Mouse (Mus musculus): ENCODE results near the gene Gtf2ird1. TPM values are rescaled to one million over a fixed set of nuclear protein-coding genes. Genes with fewer than 3 reads are reported as not detected.
A peak's percentile ranks its signal among the peaks of the same experiment; 100 is the strongest.
"Not testable (repeated sequence)": the region's sequence is repeated elsewhere in the genome, so short reads cannot be mapped to it uniquely, and the experiment has no call there.

Gtf2ird1 gene
- polyA plus RNA-seq, 1 experiment from 2014 or later = 141 TPM

DNA sequence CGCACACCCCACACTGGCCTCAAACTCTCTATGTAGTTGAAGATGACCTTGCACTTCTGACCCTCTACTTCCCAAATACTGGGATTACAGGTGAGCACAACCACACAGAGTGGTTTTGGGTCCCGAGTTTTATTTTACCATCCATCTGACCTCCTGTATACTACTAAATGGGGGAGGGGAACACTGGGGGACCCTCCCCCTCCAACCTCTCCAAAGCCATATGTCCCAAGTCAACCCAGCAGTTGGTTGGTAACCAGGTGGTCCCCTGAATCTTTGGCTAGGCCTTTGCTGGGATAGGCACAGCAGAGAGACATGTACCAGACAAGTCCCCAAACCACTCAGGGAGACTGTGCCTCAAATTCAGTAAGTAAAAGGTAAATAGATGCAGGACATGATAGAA lies 855 bp upstream of the Gtf2ird1 start:
- no peak overlapping the region for H3K4me2 ChIP-seq (replicated peaks)
- no peak overlapping the region for H3K9ac ChIP-seq
- no peaks in the 10 kb centered on the region for H3K27me3 ChIP-seq
- peaks cover 11% of the 10 kb centered on the region for H3K36me3 ChIP-seq
- H3K27ac ChIP-seq = no peak overlapping the region
- H3K9me3 ChIP-seq = peaks cover under 1% of the 10 kb centered on the region; the same call in 1 of the 2 replicates
- 89% methylated on average over 2 of the region's 2 CpGs for WGBS
- H3K4me1 ChIP-seq = peaks cover 23% of the 10 kb centered on the region
- no peak for ATAC-seq (ENCODE audit: low FRiP score, low read depth)
- peak overlapping the region; percentile 79; the same call in 1 of the 2 replicates for H3K4me3 ChIP-seq

DNA sequence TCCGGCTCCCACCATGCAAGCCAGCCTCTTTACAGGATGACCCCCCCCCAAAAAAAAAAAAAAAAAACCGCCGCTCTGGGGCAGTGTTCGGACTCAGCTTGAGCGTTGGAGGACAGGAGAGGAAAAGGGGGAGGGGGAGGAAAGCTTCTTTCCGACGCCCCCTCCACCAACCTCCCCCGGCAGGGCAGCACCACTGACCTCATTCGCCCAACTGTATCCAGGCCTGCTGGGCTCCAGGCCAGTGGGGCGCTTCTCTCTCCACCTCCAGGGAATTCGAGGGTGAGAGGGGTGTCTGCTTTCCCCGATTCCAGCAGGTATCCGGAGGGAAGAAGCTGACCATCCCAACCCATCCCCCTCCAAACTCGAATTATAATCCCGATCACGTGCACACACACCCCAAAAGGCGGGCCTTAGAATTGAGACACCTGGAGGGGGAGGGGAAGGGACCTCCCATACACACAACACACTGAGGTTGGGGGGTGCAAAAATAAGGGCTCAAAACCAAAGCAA lies 547 bp downstream of the Gtf2ird1 start:
- peaks cover 22% of the 10 kb centered on the region for H3K36me3 ChIP-seq
- peaks cover 23% of the 10 kb centered on the region for H3K4me1 ChIP-seq
- H3K4me2 ChIP-seq (replicated peaks) = peak overlapping the region; percentile 95
- peak; percentile 65 for ATAC-seq (ENCODE audit: low FRiP score, low read depth)
- H3K4me3 ChIP-seq = peak overlapping the region; percentile 79
- peak overlapping the region; percentile 88 for H3K9ac ChIP-seq
- peaks cover 11% of the 10 kb centered on the region for H3K9me3 ChIP-seq
- under 1% methylated on average over 14 of the region's 17 CpGs for WGBS
- peak overlapping the region; percentile 94 for H3K27ac ChIP-seq
- H3K27me3 ChIP-seq = no peaks in the 10 kb centered on the region

DNA sequence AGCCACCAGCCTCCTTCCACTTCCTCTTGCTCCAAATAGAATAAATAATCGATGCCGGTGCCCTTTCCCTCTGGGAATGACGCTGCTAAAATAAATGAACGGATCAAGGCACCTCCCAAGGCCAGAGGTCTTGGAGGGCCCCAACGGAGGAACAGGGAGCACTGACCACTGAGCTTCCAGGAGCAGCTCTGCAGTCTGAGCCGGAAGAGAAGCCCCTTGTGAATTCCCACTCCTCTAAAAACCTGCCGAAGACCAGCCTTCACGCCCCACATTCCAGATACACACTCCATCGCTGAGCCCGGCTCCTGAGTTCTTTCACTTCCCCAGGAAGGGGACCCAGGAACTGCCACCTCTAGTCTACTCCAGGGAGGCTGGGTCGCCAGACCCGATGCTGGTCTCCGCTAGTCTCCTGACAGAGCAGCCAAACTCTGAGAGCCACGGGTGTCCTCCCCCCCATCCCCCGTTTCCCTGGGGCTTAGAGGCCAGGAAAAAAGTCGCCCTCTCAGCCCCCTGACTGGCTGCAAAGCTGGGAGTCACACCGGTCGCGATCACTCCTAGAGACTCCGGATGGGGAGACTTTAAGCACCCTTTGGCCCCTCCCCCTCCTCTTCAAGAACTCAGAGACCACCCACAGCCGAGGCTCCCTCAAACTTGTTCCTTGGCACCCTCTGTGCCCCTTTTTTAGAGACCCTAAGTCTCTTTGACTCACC lies 1.2 kb downstream of the Gtf2ird1 start:
- H3K4me1 ChIP-seq = peaks cover 23% of the 10 kb centered on the region
- H3K4me3 ChIP-seq = peak overlapping the region; percentile 79
- H3K9me3 ChIP-seq = peaks cover 11% of the 10 kb centered on the region
- peak overlapping the region; percentile 95 for H3K4me2 ChIP-seq (replicated peaks)
- H3K9ac ChIP-seq = peak overlapping the region; percentile 88
- WGBS = under 1% methylated on average over 21 of the region's 21 CpGs
- peaks cover 22% of the 10 kb centered on the region for H3K36me3 ChIP-seq
- peak overlapping the region; percentile 94 for H3K27ac ChIP-seq
- no peaks in the 10 kb centered on the region for H3K27me3 ChIP-seq
- ATAC-seq (ENCODE audit: low FRiP score, low read depth) = peak; percentile 34; the same call in 1 of the 2 replicates

DNA sequence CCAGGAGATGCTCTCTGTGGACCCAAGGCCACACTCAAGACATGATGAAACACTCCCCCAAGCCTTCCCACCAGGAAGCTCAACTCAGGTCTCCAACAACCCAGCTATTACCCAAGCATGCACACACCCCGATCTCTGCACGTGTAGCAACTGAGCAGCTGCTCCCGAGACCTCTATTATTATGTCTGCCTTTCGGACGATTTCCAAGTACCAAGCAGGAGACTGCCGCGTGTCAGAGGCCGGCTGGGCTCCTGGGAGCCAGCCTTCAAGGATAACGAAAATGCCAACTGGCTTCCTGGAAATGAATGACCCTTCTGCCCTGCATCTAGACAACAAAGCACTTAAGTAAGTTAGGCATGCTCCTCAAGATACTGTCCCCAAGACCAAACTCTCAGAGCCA lies 2.1 kb downstream of the Gtf2ird1 start:
- H3K4me3 ChIP-seq = peak overlapping the region; percentile 79

DNA sequence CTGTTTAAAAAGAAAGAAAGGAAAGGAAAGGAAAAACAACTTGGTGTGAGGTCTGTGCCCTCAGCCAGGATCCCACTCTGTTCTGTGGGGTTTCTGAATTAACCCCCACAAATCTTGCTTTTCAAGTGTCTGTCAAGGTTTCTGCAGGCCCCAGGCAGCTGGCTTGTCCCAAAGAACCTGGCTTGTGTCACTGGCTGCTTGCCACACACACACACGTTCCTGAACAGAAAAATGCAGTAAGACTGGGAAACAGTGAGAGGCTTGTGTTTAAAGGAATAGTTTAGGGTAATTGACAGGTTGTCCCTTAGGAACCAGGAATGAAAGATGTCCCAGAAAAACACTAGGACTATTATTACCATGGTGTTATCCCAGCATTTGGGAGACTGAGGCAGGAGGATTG lies 2.9 kb downstream of the Gtf2ird1 start:
- WGBS = 6% methylated on average over 1 of the region's 1 CpGs

More for the DNA sequence above, 2.1 kb downstream of the Gtf2ird1 start:
- 37% methylated on average over 9 of the region's 9 CpGs for WGBS
- Histone ChIP-seq H3K27me3 (no peaks in the 10 kb centered on the region), H3K9ac (peak overlapping the region; percentile 88), H3K9me3 (peaks cover 11% of the 10 kb centered on the region), H3K36me3 (peaks cover 25% of the 10 kb centered on the region), H3K27ac (peak overlapping the region; percentile 94), H3K4me2 (replicated peaks) (peak overlapping the region; percentile 95), H3K4me1 (peaks cover 23% of the 10 kb centered on the region)
- ATAC-seq (ENCODE audit: low FRiP score, low read depth) = no peak

DNA sequence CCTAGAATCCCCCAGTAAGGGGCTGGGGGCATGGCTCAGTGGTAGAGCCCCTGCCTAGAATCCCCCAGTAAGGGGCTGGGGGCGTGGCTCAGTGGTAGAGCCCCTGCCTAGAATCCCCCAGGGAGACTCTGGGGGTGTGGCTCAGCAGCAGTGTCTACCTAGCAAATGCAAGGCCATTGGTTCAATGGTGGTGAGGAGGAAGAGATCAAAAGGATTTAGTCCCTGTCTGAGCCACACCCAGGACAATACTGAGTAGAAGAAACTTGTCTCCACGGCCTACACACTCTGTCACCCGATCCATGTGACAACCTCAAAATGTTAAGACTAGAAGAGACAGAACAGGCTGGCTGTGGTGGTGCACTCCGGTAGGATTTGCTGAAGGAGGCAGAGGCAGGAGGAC lies 9.8 kb downstream of the Gtf2ird1 start:
- H3K9ac ChIP-seq, H3K27ac ChIP-seq: not testable (repeated sequence)

More for the DNA sequence above, 2.9 kb downstream of the Gtf2ird1 start:
- no peaks in the 10 kb centered on the region for H3K27me3 ChIP-seq
- H3K9me3 ChIP-seq = peaks cover 11% of the 10 kb centered on the region
- peak overlapping the region; percentile 79; the same call in 1 of the 2 replicates for H3K4me3 ChIP-seq
- no peak overlapping the region for H3K9ac ChIP-seq
- H3K27ac ChIP-seq = no peak overlapping the region
- H3K4me2 ChIP-seq (replicated peaks) = peak overlapping the region; percentile 95
- no peak for ATAC-seq (ENCODE audit: low FRiP score, low read depth)
- peaks cover 23% of the 10 kb centered on the region for H3K4me1 ChIP-seq
- H3K36me3 ChIP-seq = peaks cover 25% of the 10 kb centered on the region

DNA sequence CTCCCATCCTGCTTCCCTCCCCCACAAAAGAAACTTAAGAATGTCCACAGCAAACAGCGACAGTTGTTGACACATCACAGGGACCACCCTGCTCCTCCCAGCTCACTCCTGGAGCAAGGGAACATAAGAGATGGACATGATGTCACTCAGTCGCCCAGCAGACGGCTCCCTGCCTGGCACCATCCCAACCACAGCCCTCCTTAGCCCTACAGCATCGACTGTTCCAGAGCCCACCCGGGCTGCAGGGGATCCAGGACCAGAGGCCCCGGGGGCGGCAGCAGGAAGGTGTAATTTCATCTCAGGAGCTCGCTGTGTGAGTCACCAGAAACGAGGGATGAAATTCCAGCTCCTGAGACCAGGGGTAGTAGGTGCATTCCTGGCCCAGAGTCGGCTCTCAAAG lies 10.6 kb downstream of the Gtf2ird1 start:
- H3K4me3 ChIP-seq = no peak overlapping the region
- H3K27me3 ChIP-seq = no peaks in the 10 kb centered on the region
- H3K9ac ChIP-seq = no peak overlapping the region
- WGBS = 41% methylated on average over 10 of the region's 10 CpGs
- H3K36me3 ChIP-seq = peaks cover 53% of the 10 kb centered on the region
- peak; percentile 69 for ATAC-seq (ENCODE audit: low FRiP score, low read depth)
- H3K9me3 ChIP-seq = peaks cover 4% of the 10 kb centered on the region; the same call in 1 of the 2 replicates
- H3K27ac ChIP-seq = peak overlapping the region; percentile 52
- H3K4me2 ChIP-seq (replicated peaks) = peak overlapping the region; percentile 15; the same call in 1 of the 2 replicates
- peaks cover 26% of the 10 kb centered on the region for H3K4me1 ChIP-seq

More for the DNA sequence above, 9.8 kb downstream of the Gtf2ird1 start:
- H3K4me3 ChIP-seq; ATAC-seq (ENCODE audit: low FRiP score, low read depth); H3K9me3 ChIP-seq; H3K27me3 ChIP-seq; H3K4me2 ChIP-seq (replicated peaks): not testable (repeated sequence)
- H3K36me3 ChIP-seq = peaks cover 54% of the 10 kb centered on the region
- peaks cover 21% of the 10 kb centered on the region for H3K4me1 ChIP-seq
- WGBS = 95% methylated on average over 4 of the region's 4 CpGs

DNA sequence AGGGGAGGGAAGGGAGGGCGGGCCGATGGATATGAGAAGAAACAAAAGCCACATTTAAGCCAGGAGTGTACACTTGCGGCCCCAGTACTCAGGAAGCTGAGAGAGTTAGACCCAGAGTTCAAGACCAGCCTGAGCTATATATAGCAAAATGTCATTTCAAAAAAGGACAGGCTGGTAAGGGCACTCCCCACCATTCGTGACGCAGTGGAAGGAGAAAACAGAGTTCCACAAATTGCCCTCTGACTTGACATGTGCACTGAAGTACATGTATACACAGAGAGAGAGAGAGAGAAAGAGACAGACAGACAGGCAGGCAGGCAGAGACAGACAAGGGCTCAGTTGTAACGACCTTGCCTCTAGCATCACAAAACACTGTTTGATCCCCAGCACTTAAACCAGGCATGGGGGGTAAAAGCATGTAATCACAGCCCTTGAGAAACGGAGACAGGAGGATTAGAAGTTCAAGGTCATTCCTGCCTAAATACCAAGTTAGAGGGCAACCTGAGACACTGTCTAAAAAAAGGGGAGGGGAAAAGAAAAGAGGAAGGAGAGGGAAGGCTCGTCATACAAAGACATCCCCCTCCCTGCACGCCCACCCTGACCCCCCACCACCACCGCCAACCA lies 11.2 kb downstream of the Gtf2ird1 start:
- WGBS = 56% methylated on average over 10 of the region's 10 CpGs

DNA sequence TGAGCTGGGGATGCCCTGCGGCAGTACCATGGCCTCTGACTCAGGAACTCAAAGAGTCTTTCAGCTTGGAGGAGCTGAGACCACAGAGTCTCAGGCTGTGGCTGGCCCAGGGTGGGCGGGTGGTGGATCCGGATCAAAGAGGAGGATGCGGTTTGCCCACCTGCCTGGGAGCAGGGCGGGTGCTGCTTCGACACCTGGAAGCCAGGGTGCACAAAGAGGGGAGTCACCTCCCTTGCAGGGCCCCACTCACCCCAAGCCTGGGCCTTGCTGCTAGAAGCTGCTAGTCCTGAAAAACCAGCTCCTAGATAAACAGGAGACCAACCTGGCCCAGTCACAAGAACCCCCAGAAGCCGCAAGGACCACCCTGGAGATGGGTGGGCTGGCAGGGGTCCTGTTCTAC lies 12.0 kb downstream of the Gtf2ird1 start:
- H3K27ac ChIP-seq = peak overlapping the region; percentile 39; the same call in 1 of the 2 replicates
- H3K4me2 ChIP-seq (replicated peaks) = 0 out of 2 replicates have a peak overlapping the region, but pooled peaks have one; percentile 2
- 86% methylated on average over 7 of the region's 7 CpGs for WGBS
- H3K9ac ChIP-seq = no peak overlapping the region
- H3K9me3 ChIP-seq = peaks cover 4% of the 10 kb centered on the region; the same call in 1 of the 2 replicates
- peaks cover 38% of the 10 kb centered on the region for H3K4me1 ChIP-seq
- no peak for ATAC-seq (ENCODE audit: low FRiP score, low read depth)
- H3K4me3 ChIP-seq = no peak overlapping the region
- peaks cover 64% of the 10 kb centered on the region for H3K36me3 ChIP-seq
- no peaks in the 10 kb centered on the region for H3K27me3 ChIP-seq

More for the DNA sequence above, 11.2 kb downstream of the Gtf2ird1 start:
- Histone ChIP-seq H3K9ac (no peak overlapping the region), H3K27me3 (no peaks in the 10 kb centered on the region), H3K36me3 (peaks cover 59% of the 10 kb centered on the region), H3K4me1 (peaks cover 31% of the 10 kb centered on the region), H3K9me3 (peaks cover 4% of the 10 kb centered on the region; the same call in 1 of the 2 replicates), H3K4me3 (no peak overlapping the region), H3K4me2 (replicated peaks) (peak overlapping the region; percentile 15; the same call in 1 of the 2 replicates), H3K27ac (peak overlapping the region; percentile 52; the same call in 1 of the 2 replicates)
- ATAC-seq (ENCODE audit: low FRiP score, low read depth) = no peak

DNA sequence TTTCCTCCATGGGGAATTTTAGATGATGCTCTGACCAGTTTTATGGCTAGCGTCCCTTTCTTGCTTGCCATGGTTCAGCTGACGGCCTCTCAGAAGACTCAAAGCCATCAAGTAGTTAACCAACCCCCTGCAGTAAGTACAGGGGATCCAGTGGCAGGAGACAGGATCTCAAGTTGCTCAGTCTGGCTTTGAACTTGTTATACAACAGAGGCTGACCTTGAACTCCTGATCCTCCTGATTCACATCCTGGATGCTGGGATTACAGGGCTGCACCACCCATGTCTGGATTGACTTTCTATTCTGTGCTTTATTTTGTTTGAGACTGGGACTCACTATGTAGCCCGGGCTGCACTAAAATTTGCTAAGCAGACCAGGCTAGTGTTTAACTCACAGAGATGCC lies 14.4 kb downstream of the Gtf2ird1 start:
- no peak for ATAC-seq (ENCODE audit: low FRiP score, low read depth)
- Histone ChIP-seq H3K27me3 (no peaks in the 10 kb centered on the region), H3K4me3 (no peak overlapping the region), H3K36me3 (peaks cover 60% of the 10 kb centered on the region), H3K9ac (no peak overlapping the region), H3K27ac (no peak overlapping the region), H3K4me2 (replicated peaks) (no peak overlapping the region), H3K4me1 (peaks cover 52% of the 10 kb centered on the region), H3K9me3 (peaks cover 4% of the 10 kb centered on the region; the same call in 1 of the 2 replicates)
- WGBS = 83% methylated on average over 3 of the region's 3 CpGs

DNA sequence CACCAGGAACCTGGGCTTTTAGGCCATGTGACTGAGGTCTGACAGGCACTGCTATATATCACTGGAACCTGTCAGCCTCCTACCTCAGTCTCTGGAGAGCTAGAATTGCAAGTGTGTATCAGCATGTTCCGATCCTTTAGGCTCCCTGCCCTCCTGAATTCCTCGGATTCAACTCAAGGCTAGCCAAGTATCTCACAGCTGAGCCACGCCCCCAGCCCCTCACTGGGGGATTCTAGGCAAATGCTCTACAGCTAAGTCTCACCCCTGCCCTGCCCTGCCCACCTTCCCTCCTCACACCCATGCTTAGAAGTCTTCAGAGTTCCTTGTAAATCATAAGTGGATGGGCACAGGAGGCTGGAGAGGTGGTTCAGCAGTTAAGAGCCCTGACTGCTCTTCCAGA lies 15.4 kb downstream of the Gtf2ird1 start:
- 63% methylated on average over 3 of the region's 3 CpGs for WGBS
- no peak for ATAC-seq (ENCODE audit: low FRiP score, low read depth)
- Histone ChIP-seq H3K9ac (no peak overlapping the region), H3K9me3 (peaks cover 4% of the 10 kb centered on the region; the same call in 1 of the 2 replicates), H3K4me3 (no peak overlapping the region), H3K4me2 (replicated peaks) (no peak overlapping the region), H3K27me3 (no peaks in the 10 kb centered on the region), H3K27ac (no peak overlapping the region), H3K4me1 (peaks cover 55% of the 10 kb centered on the region), H3K36me3 (peaks cover 57% of the 10 kb centered on the region)

DNA sequence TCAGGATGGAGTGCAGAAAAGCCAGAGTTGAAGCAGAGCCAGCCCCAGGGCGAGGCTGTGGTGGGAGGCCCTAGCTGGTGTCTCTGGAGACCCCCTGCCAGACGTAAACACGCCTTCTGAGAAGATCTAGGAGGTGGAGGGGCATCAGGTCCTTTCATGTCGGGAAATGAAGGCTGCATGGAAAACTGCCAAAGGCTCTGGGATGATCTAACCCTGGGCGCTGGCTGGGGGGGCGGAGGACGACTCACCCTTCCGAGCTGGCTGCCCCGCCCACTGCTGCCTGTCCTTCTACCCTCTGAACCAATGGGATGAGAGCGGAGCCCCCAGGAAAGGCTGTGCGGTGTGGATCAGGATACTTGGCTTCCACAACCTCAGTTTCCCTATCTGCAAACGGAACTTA lies 16.4 kb downstream of the Gtf2ird1 start:
- Histone ChIP-seq H3K4me2 (replicated peaks) (no peak overlapping the region), H3K36me3 (peaks cover 57% of the 10 kb centered on the region), H3K9me3 (peaks cover 4% of the 10 kb centered on the region; the same call in 1 of the 2 replicates), H3K27ac (no peak overlapping the region), H3K4me1 (peaks cover 50% of the 10 kb centered on the region), H3K4me3 (no peak overlapping the region), H3K27me3 (no peaks in the 10 kb centered on the region), H3K9ac (no peak overlapping the region)
- ATAC-seq (ENCODE audit: low FRiP score, low read depth) = no peak
- WGBS = 76% methylated on average over 12 of the region's 12 CpGs

Data from limb, embryonic 13.5 days (tissue).